Mouse (Mus musculus) lung, adult 2 months (tissue): ENCODE data around the gene Cep162.

Experiments
- CTCF ChIP-seq: fragments of 200-500 bp; IDR thresholded peaks from 2 replicates; pipeline ENCODE4 v1.5.1; 2011; ENCODE audit warnings: mild to moderate bottlenecking, low read length, control low read depth; ENCODE audit not compliant: insufficient read depth
- POLR2A ChIP-seq: fragments of 200-500 bp; IDR thresholded peaks from 2 replicates; pipeline ENCODE4 v1.6.1; 2011; ENCODE audit warnings: low read depth, mild to moderate bottlenecking, control low read depth, low read length, borderline replicate concordance; ENCODE audit errors: extremely low read depth

DNA sequence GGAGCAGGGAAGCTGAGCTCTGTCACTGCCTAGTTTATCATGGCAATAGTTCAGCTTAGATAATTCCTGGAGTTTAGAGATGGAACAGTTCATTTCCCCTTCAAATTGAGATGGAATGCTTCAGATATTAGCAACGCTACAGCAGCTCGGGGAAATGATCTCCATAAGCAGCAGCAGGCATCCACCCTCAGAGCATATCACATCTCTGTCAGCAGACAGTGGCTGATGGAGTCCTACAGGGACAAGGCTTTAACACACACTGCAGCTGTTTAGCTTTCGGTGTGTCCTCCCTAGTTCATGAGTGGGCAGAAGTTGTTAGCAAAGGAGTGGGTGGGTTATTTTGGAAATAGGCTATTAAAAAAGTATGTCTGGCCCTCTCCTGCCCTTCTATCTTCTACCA lies 58.1 kb downstream of the Cep162 start:
- TF ChIP-seq CTCF (no peak), POLR2A (no peak)
